Mouse (Mus musculus): ENCODE results near the gene Olfr1046.

DNA sequence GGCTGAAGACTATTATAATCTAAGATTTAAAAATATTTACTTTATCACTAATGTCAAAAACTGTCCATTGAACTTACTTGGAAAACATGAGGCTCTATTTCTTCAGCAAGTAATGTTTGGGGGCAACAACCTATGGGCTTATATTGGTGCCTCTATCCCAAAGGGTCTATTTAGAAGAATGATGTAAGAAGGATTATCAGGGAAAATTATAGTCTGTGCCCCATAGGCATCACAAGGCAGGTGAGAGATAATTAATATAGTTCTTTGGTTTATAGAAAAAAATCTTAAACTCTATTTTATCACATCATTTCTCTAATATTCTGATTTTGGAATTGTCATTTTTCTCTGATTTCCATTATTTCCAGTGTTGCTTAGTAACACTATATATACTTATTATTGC is 41.4 kb downstream of the Olfr1046 start, which contains the start of gene Olfr1044:
- TF ChIP-seq CTCF (IDR thresholded peaks at IDR 0.05) (no peak), EP300 (IDR thresholded peaks at IDR 0.05) (no peak)

Measured in lung, postnatal 0 days (tissue).